Mouse (Mus musculus): ENCODE results near the gene Ttc9b.

DNA sequence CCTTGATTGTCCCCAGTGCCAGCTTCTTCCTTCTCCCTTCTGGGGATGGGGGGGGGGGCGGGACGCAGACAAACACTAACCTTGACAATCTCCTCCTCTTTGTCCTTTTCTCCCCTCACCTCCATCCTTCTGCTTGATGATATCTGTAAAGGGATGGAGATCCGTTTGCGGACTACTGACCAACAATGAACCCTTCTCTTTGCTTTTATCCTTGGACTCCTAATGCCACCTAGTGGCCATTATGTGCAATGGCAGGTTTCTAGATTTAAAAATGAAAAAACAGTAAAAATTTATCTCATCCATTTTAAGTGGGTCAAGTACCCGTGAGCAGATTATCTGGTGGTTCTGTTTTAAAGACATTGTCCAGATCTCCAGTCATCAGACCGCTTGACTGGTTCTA is 32.0 kb downstream of the Ttc9b start:
- TF ChIP-seq TAL1 (conservative IDR thresholded peaks at IDR 0.05; ENCODE audit: low read depth, low read length) (no peak), CTCF (IDR thresholded peaks at IDR 0.05; ENCODE audit: low read depth, low read length) (no peak)

Measured in G1E (cell line).